Mouse (Mus musculus): ENCODE data around the gene Hbq1a. TPM values are rescaled to one million over a fixed set of nuclear protein-coding genes. Genes with fewer than 3 reads are reported as not detected.
A peak's percentile ranks its signal among the peaks of the same experiment; 100 is the strongest.
"Not testable (repeated sequence)": the region's sequence is repeated elsewhere in the genome, so short reads cannot be mapped to it uniquely, and the experiment has no call there.

The Hbq1a gene
- polyA plus RNA-seq, 1 experiment from 2014 or later = 2.8 TPM

GRCm38 (mm10) chr11:32267964-32268363 lies 31.9 kb upstream of the Hbq1a start:
- WGBS = 29% methylated on average over 5 of the region's 5 CpGs
- peak overlapping the region; percentile 95 for H3K9ac ChIP-seq
- 0 out of 2 replicates have a peak, but pooled peaks cover 3% of the 10 kb centered on the region for H3K27me3 ChIP-seq (replicated peaks)
- H3K36me3 ChIP-seq = no peaks in the 10 kb centered on the region
- peak overlapping the region; percentile 70 for H3K4me2 ChIP-seq
- peak overlapping the region; percentile 90 for H3K4me3 ChIP-seq
- peaks cover 10% of the 10 kb centered on the region for H3K4me1 ChIP-seq (replicated peaks)
- H3K9me3 ChIP-seq (replicated peaks) = no peaks in the 10 kb centered on the region
- peak overlapping the region; percentile 93 for H3K27ac ChIP-seq (ENCODE audit: poor library complexity, severe bottlenecking)
- 0 out of 2 replicates have a peak, but pooled peaks have one; percentile 15 for ATAC-seq (ENCODE audit: insufficient number of reproducible peaks, low FRiP score)

GRCm38 (mm10) chr11:32268952-32269351 lies 30.9 kb upstream of the Hbq1a start:
- 58% methylated on average over 5 of the region's 5 CpGs for WGBS
- no peaks in the 10 kb centered on the region for H3K9me3 ChIP-seq (replicated peaks)
- H3K4me3 ChIP-seq = no peak overlapping the region
- no peaks in the 10 kb centered on the region for H3K36me3 ChIP-seq
- peaks cover 9% of the 10 kb centered on the region for H3K4me1 ChIP-seq (replicated peaks)
- peak; percentile 86 for ATAC-seq (ENCODE audit: insufficient number of reproducible peaks, low FRiP score)
- peak overlapping the region; percentile 70 for H3K4me2 ChIP-seq
- peak overlapping the region; percentile 29; the same call in 1 of the 2 replicates for H3K9ac ChIP-seq
- peak overlapping the region; percentile 73; the same call in 1 of the 2 replicates for H3K27ac ChIP-seq (ENCODE audit: poor library complexity, severe bottlenecking)
- H3K27me3 ChIP-seq (replicated peaks) = 0 out of 2 replicates have a peak, but pooled peaks cover 3% of the 10 kb centered on the region

- 50% methylated on average over 4 of the region's 4 CpGs for WGBS
Observed at GRCm38 (mm10) chr11:32271178-32271577, 28.7 kb upstream of the Hbq1a start.

GRCm38 (mm10) chr11:32276347-32276746 lies 23.5 kb upstream of the Hbq1a start, which contains the start of gene Hba-x:
Hba-x (plus strand) TSS chr11:32276400.
- ATAC-seq (ENCODE audit: insufficient number of reproducible peaks, low FRiP score) = peak; percentile 71
- H3K9ac ChIP-seq = no peak within 1 kb of the TSS
- H3K4me3 ChIP-seq = peak within 1 kb of the TSS; percentile 11
- H3K27ac ChIP-seq (ENCODE audit: poor library complexity, severe bottlenecking) = peak within 1 kb of the TSS; percentile 70
- no peaks in the 10 kb centered on the region for H3K9me3 ChIP-seq (replicated peaks)
- H3K4me2 ChIP-seq = no peak within 1 kb of the TSS
- no peaks in the 10 kb centered on the region for H3K36me3 ChIP-seq
- H3K27me3 ChIP-seq (replicated peaks) = peaks cover 58% of the 10 kb centered on the region
- WGBS = 77% methylated on average over 3 of the region's 3 CpGs
- H3K4me1 ChIP-seq (replicated peaks) = no peaks in the 10 kb centered on the region

More at GRCm38 (mm10) chr11:32271178-32271577, 28.7 kb upstream of the Hbq1a start:
- Histone ChIP-seq H3K27me3 (replicated peaks) (peaks cover 11% of the 10 kb centered on the region), H3K27ac (ENCODE audit: poor library complexity, severe bottlenecking) (no peak overlapping the region), H3K36me3 (no peaks in the 10 kb centered on the region), H3K9me3 (replicated peaks) (no peaks in the 10 kb centered on the region), H3K4me3 (no peak overlapping the region), H3K4me2 (no peak overlapping the region), H3K9ac (no peak overlapping the region), H3K4me1 (replicated peaks) (peaks cover 5% of the 10 kb centered on the region)
- ATAC-seq (ENCODE audit: insufficient number of reproducible peaks, low FRiP score) = no peak

GRCm38 (mm10) chr11:32277736-32278457 lies 22.0 kb upstream of the Hbq1a start:
- peaks cover 63% of the 10 kb centered on the region for H3K27me3 ChIP-seq (replicated peaks)
- no peaks in the 10 kb centered on the region for H3K36me3 ChIP-seq
- H3K9me3 ChIP-seq (replicated peaks) = no peaks in the 10 kb centered on the region
- H3K4me3 ChIP-seq = peak overlapping the region; percentile 14
- WGBS = 54% methylated on average over 21 of the region's 21 CpGs
- H3K27ac ChIP-seq (ENCODE audit: poor library complexity, severe bottlenecking) = peak overlapping the region; percentile 28
- H3K4me1 ChIP-seq (replicated peaks) = no peaks in the 10 kb centered on the region
- peak overlapping the region; percentile 5; the same call in 1 of the 2 replicates for H3K4me2 ChIP-seq
- H3K9ac ChIP-seq = no peak overlapping the region
- peak; percentile 77 for ATAC-seq (ENCODE audit: insufficient number of reproducible peaks, low FRiP score)

- peak; percentile 7; the same call in 1 of the 2 replicates for ATAC-seq (ENCODE audit: insufficient number of reproducible peaks, low FRiP score)
- no peaks in the 10 kb centered on the region for H3K36me3 ChIP-seq
- H3K9me3 ChIP-seq (replicated peaks) = no peaks in the 10 kb centered on the region
- H3K27me3 ChIP-seq (replicated peaks) = peaks cover 63% of the 10 kb centered on the region
- WGBS = 72% methylated on average over 12 of the region's 12 CpGs
- H3K9ac ChIP-seq = peak overlapping the region; percentile 10; the same call in 1 of the 2 replicates
- peak overlapping the region; percentile 5; the same call in 1 of the 2 replicates for H3K4me2 ChIP-seq
- H3K27ac ChIP-seq (ENCODE audit: poor library complexity, severe bottlenecking) = peak overlapping the region; percentile 66; the same call in 1 of the 2 replicates
- H3K4me1 ChIP-seq (replicated peaks) = no peaks in the 10 kb centered on the region
- no peak overlapping the region; the same call in 1 of the 2 replicates for H3K4me3 ChIP-seq
Observed at GRCm38 (mm10) chr11:32278458-32278957, 21.4 kb upstream of the Hbq1a start.

- Histone ChIP-seq H3K27me3 (replicated peaks) (peaks cover 59% of the 10 kb centered on the region), H3K9me3 (replicated peaks) (no peaks in the 10 kb centered on the region), H3K4me2 (0 out of 2 replicates have a peak overlapping the region, but pooled peaks have one; percentile 8), H3K4me1 (replicated peaks) (no peaks in the 10 kb centered on the region), H3K4me3 (no peak overlapping the region), H3K36me3 (no peaks in the 10 kb centered on the region), H3K9ac (no peak overlapping the region), H3K27ac (ENCODE audit: poor library complexity, severe bottlenecking) (peak overlapping the region; percentile 66)
- ATAC-seq (ENCODE audit: insufficient number of reproducible peaks, low FRiP score) = no peak
- 73% methylated on average over 2 of the region's 2 CpGs for WGBS
Observed at GRCm38 (mm10) chr11:32280646-32281045, 19.2 kb upstream of the Hbq1a start.

GRCm38 (mm10) chr11:32281416-32282144 lies 18.3 kb upstream of the Hbq1a start:
- Histone ChIP-seq H3K27me3 (replicated peaks) (peaks cover 51% of the 10 kb centered on the region), H3K9ac (no peak overlapping the region), H3K4me2 (peak overlapping the region; percentile 25), H3K27ac (ENCODE audit: poor library complexity, severe bottlenecking) (peak overlapping the region; percentile 66), H3K36me3 (no peaks in the 10 kb centered on the region), H3K9me3 (replicated peaks) (no peaks in the 10 kb centered on the region), H3K4me3 (no peak overlapping the region), H3K4me1 (replicated peaks) (no peaks in the 10 kb centered on the region)
- WGBS = 56% methylated on average over 1 of the region's 1 CpGs
- ATAC-seq (ENCODE audit: insufficient number of reproducible peaks, low FRiP score) = no peak

GRCm38 (mm10) chr11:32283091-32283777 lies 16.6 kb upstream of the Hbq1a start, which contains the start of gene Hba-a1:
Hba-a1 (plus strand) TSS chr11:32283511.
- Histone ChIP-seq H3K27me3 (replicated peaks) (peaks cover 42% of the 10 kb centered on the region), H3K27ac (ENCODE audit: poor library complexity, severe bottlenecking) (peak within 1 kb of the TSS; percentile 75)
- H3K9ac ChIP-seq; H3K9me3 ChIP-seq (replicated peaks); H3K4me3 ChIP-seq; H3K4me1 ChIP-seq (replicated peaks); H3K36me3 ChIP-seq; H3K4me2 ChIP-seq: not testable (repeated sequence)
- WGBS = 71% methylated on average over 1 of the region's 5 CpGs
- peak; percentile 83 for ATAC-seq (ENCODE audit: insufficient number of reproducible peaks, low FRiP score)

- ATAC-seq (ENCODE audit: insufficient number of reproducible peaks, low FRiP score) = peak; percentile 4; the same call in 1 of the 2 replicates
- peaks cover 37% of the 10 kb centered on the region for H3K27me3 ChIP-seq (replicated peaks)
Observed at GRCm38 (mm10) chr11:32284582-32284981, 15.3 kb upstream of the Hbq1a start.

More at GRCm38 (mm10) chr11:32284582-32284981, 15.3 kb upstream of the Hbq1a start:
- not testable (repeated sequence) for H3K9ac ChIP-seq; H3K9me3 ChIP-seq (replicated peaks); H3K4me2 ChIP-seq; H3K36me3 ChIP-seq; H3K4me3 ChIP-seq; H3K27ac ChIP-seq (ENCODE audit: poor library complexity, severe bottlenecking); H3K4me1 ChIP-seq (replicated peaks)
- WGBS = 35% methylated on average over 2 of the region's 2 CpGs
